Mouse (Mus musculus) MEL (cell line): ENCODE results near the gene Ruvbl2. TPM values are rescaled to one million over a fixed set of nuclear protein-coding genes. Genes with fewer than 3 reads are reported as not detected.

ENCODE experiments used
- DNase-seq: peaks from one replicate; pipeline ENCODE4 v3.0.0; 2011; ENCODE audit warnings: low read depth, low spot score
- H3K27ac ChIP-seq: 2 replicates; pipeline ENCODE4 v1.5.1; 2012; ENCODE audit warnings: low read depth, mild to moderate bottlenecking, control low read depth, low read length, moderate library complexity; ENCODE audit not compliant: control insufficient read depth
- H3K27me3 ChIP-seq, 2 experiments: fragments of 150-350 bp in 1 of 2; sonication (generic) in 1 of 2; 2 replicates each; pipeline ENCODE4 v1.6.1; 2012; ENCODE audit warnings: low read length in 2 of 2, mild to moderate bottlenecking in 2 of 2, improper control_type of control experiment in 1 of 2, moderate library complexity in 1 of 2; ENCODE audit not compliant: insufficient read depth in 2 of 2, control insufficient read depth in 1 of 2
- H3K36me3 ChIP-seq, 2 experiments: 2 replicates each; pipeline ENCODE4 v1.6.1; 2012 to 2014; ENCODE audit warnings: low read length in 2 of 2, improper control_type of control experiment in 1 of 2, inconsistent platforms in 1 of 2, mild to moderate bottlenecking in 1 of 2; ENCODE audit not compliant: insufficient read depth in 2 of 2, control insufficient read depth in 1 of 2
- H3K4me1 ChIP-seq, 2 experiments: fragments of 150-350 bp in 1 of 2; sonication (generic) in 1 of 2; 2 replicates each; pipeline ENCODE4 v1.6.1; 2012; ENCODE audit warnings: low read length in 2 of 2, improper control_type of control experiment in 1 of 2, mild to moderate bottlenecking in 1 of 2; ENCODE audit not compliant: insufficient read depth in 2 of 2, control insufficient read depth in 1 of 2
- H3K4me3 ChIP-seq, 2 experiments: fragments of 150-350 bp in 1 of 2; sonication (generic) in 1 of 2; 2 replicates each; pipeline ENCODE4 v1.5.1; 2012; ENCODE audit warnings: low read depth in 2 of 2, low read length in 2 of 2, mild to moderate bottlenecking in 2 of 2, moderate library complexity in 2 of 2, control low read depth in 1 of 2, improper control_type of control experiment in 1 of 2; ENCODE audit not compliant: control insufficient read depth in 1 of 2, insufficient read depth in 1 of 2
- H3K79me2 ChIP-seq: 2 replicates; pipeline ENCODE4 v1.6.1; 2012; ENCODE audit warnings: mild to moderate bottlenecking, low read length, moderate library complexity; ENCODE audit not compliant: control insufficient read depth, poor library complexity, insufficient read depth
- H3K9ac ChIP-seq: 2 replicates; pipeline ENCODE4 v1.6.1; 2012; ENCODE audit warnings: low read depth, mild to moderate bottlenecking, control low read depth, low read length, moderate library complexity; ENCODE audit not compliant: control insufficient read depth, poor library complexity, severe bottlenecking
- H3K9me3 ChIP-seq: fragments of 150-350 bp; sonication (generic); replicated peaks from 2 replicates; pipeline ENCODE4 v1.6.1; 2012; ENCODE audit warnings: mild to moderate bottlenecking, low read length, improper control_type of control experiment, moderate library complexity; ENCODE audit not compliant: insufficient read depth
- ETS1 ChIP-seq: IDR thresholded peaks from 2 replicates; pipeline ENCODE4 v1.6.1; 2012; ENCODE audit warnings: low read depth, mild to moderate bottlenecking, inconsistent platforms, low read length, improper control_type of control experiment, moderate library complexity
- KAT2A ChIP-seq: conservative IDR thresholded peaks from 2 replicates; pipeline ENCODE4 v1.6.1; 2012; ENCODE audit warnings: low read depth, low read length, improper control_type of control experiment, inconsistent platforms
- MAFK ChIP-seq: IDR thresholded peaks from 2 replicates; pipeline ENCODE4 v1.6.1; 2011; ENCODE audit warnings: low read depth, mild to moderate bottlenecking, low read length, improper control_type of control experiment, borderline replicate concordance
- MEF2A ChIP-seq: IDR thresholded peaks from 2 replicates; pipeline ENCODE4 v1.6.1; 2014; ENCODE audit warnings: low read depth, mild to moderate bottlenecking, inconsistent platforms, low read length, improper control_type of control experiment; ENCODE audit not compliant: poor library complexity, insufficient replicate concordance, severe bottlenecking; ENCODE audit errors: extremely low read depth
- MYC ChIP-seq: IDR thresholded peaks from 2 replicates; pipeline ENCODE4 v1.6.1; 2011; ENCODE audit warnings: low read depth, mild to moderate bottlenecking, low read length, improper control_type of control experiment, moderate library complexity
- NRF1 ChIP-seq: IDR thresholded peaks from 2 replicates; pipeline ENCODE4 v1.6.1; 2014; ENCODE audit warnings: low read depth, mild to moderate bottlenecking, inconsistent platforms, low read length, improper control_type of control experiment, moderate library complexity; ENCODE audit not compliant: poor library complexity, insufficient read depth, severe bottlenecking
- POLR2AphosphoS2 ChIP-seq: IDR thresholded peaks from 2 replicates; pipeline ENCODE4 v1.6.1; 2011; ENCODE audit warnings: low read length, improper control_type of control experiment
- TAL1 ChIP-seq: IDR thresholded peaks from 2 replicates; pipeline ENCODE4 v1.6.1; 2012; ENCODE audit warnings: mild to moderate bottlenecking, inconsistent platforms, low read length, moderate library complexity, mixed read lengths
- ZKSCAN1 ChIP-seq: IDR thresholded peaks from 2 replicates; pipeline ENCODE4 v1.6.1; 2012; ENCODE audit warnings: low read depth, mild to moderate bottlenecking, inconsistent platforms, low read length, improper control_type of control experiment, moderate library complexity
- polyA plus RNA-seq, 2 experiments: library from polyadenylated mRNA; stranded (reverse) in 1 of 2; unstranded in 1 of 2; fragments of >175 nt in 1 of 2; fragments of >200 nt in 1 of 2; gene quantifications; 2 replicates each; pipeline versions ENCODE4 v1.2.1 to v1.2.4; 2012; ENCODE audit warnings: low replicate concordance in 2 of 2, low read depth in 1 of 2; ENCODE audit not compliant: insufficient read length in 2 of 2, insufficient read depth in 1 of 2, missing spikeins in 1 of 2
- total RNA-seq: library from RNA; depleted of rRNA; stranded (reverse); fragments of 300-350 nt; gene quantifications from 2 replicates; pipeline ENCODE4 v1.2.3, GENCODE M21; 2012; rRNA removed

The Ruvbl2 gene
- total and polyA plus RNA-seq, 3 experiments: 434 to 758 TPM; not detected in 1

DNA sequence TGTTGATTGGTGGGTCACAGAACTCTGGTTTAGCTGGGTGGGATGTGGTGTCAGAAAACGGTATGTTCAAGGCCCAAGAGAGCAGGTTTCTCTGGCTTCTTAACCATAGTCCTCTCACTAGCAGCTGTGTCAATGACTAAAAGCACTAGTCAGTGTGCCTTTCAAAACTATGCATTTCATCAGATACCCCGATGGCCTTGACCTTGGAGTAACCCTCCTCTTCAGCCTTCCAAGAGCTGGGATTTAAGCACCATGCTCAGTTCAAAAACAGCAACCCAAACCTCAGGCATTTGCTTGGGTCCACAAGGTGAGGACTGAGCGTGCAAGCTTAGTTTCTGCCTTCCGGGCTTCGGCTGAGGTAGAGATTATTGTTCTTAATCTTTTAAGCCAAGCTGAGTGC is 65.5 kb downstream of the Ruvbl2 start:
- H3K9me3 ChIP-seq: no peaks in the 10 kb centered on the region
- H3K27me3 ChIP-seq: no peaks in the 10 kb centered on the region
- no peak overlapping the region for H3K4me3 ChIP-seq
- H3K79me2 ChIP-seq: no peaks in the 10 kb centered on the region; the same call in none of the 2 replicates
- H3K27ac ChIP-seq: no peak overlapping the region
- H3K9ac ChIP-seq: no peak overlapping the region
- TF ChIP-seq ZKSCAN1 (no peak), MYC (no peak), NRF1 (no peak), KAT2A (no peak), POLR2AphosphoS2 (no peak; the same call in 1 of the 2 replicates), MEF2A (no peak), ETS1 (no peak), TAL1 (no peak), MAFK (no peak)
- no peak for DNase-seq
- peaks cover 6 to 21% of the 10 kb centered on the region in 2 experiments for H3K4me1 ChIP-seq
- H3K36me3 ChIP-seq: peaks cover 16 to 26% of the 10 kb centered on the region in 2 experiments

Other genes starting within 250 kb of the Ruvbl2 start
Only the 30 nearest of the 32 such genes appear.
- gene Dkkl1, start 225.9 kb downstream of the Ruvbl2 start, total RNA-seq: 8.5 and 9.2 TPM in 2 replicates
- gene Dkkl1, start 225.9 kb downstream of the Ruvbl2 start, polyA plus RNA-seq: 10 to 100 TPM in 1 of 2 experiments, not detected in 1; 32.0 TPM
- gene Tead2, start 222.3 kb downstream of the Ruvbl2 start, total RNA-seq: 0.19 TPM in 1 of 2 replicates, not detected in the other
- gene Tead2, start 222.3 kb downstream of the Ruvbl2 start, polyA plus RNA-seq: under 1 TPM in 1 of 2 experiments, not detected in 1; 0.38 TPM
- gene Cd37, start 199.0 kb downstream of the Ruvbl2 start, total RNA-seq: 17.2 and 22.4 TPM in 2 replicates
- 100 to 1,000 TPM in 1 of 2 experiments, not detected in 1; 111 TPM for gene Cd37, start 199.0 kb downstream of the Ruvbl2 start, polyA plus RNA-seq
- not detected in 2 replicates for gene Slc6a16, start 197.0 kb downstream of the Ruvbl2 start, total RNA-seq
- gene Slc6a16, start 197.0 kb downstream of the Ruvbl2 start, polyA plus RNA-seq: not detected
- not detected in 2 replicates for gene Slc6a21, start 160.6 kb downstream of the Ruvbl2 start, total RNA-seq
- not detected for gene Slc6a21, start 160.6 kb downstream of the Ruvbl2 start, polyA plus RNA-seq
- gene Trpm4, start 104.3 kb downstream of the Ruvbl2 start, total RNA-seq: 4.5 and 4.8 TPM in 2 replicates
- 1 to 10 TPM in 1 of 2 experiments, not detected in 1; 6.9 TPM for gene Trpm4, start 104.3 kb downstream of the Ruvbl2 start, polyA plus RNA-seq
- gene Hrc, start 102.8 kb downstream of the Ruvbl2 start, total RNA-seq: not detected in 2 replicates
- gene Hrc, start 102.8 kb downstream of the Ruvbl2 start, polyA plus RNA-seq: under 1 TPM in 1 of 2 experiments, not detected in 1; 0.22 TPM
- gene Ppfia3, start 71.1 kb downstream of the Ruvbl2 start, total RNA-seq: 3.0 and 3.4 TPM in 2 replicates
- gene Ppfia3, start 71.1 kb downstream of the Ruvbl2 start, polyA plus RNA-seq: 1 to 10 TPM in 1 of 2 experiments, not detected in 1; 5.9 TPM
- gene Lin7b, start 67.5 kb downstream of the Ruvbl2 start, total RNA-seq: 1.3 and 1.4 TPM in 2 replicates
- 1 to 10 TPM in 1 of 2 experiments, not detected in 1; 3.8 TPM for gene Lin7b, start 67.5 kb downstream of the Ruvbl2 start, polyA plus RNA-seq
- gene Snrnp70, start 42.4 kb downstream of the Ruvbl2 start, total RNA-seq: 260 and 272 TPM in 2 replicates
- 1,000 to 10,000 TPM in 1 of 2 experiments, 100 to 1,000 TPM in 1; 588 to 1,478 TPM for gene Snrnp70, start 42.4 kb downstream of the Ruvbl2 start, polyA plus RNA-seq
- 0.07 TPM in 1 of 2 replicates, not detected in the other for gene Kcna7, start 32.4 kb downstream of the Ruvbl2 start, total RNA-seq
- under 1 TPM in 1 of 2 experiments, not detected in 1; 0.06 TPM for gene Kcna7, start 32.4 kb downstream of the Ruvbl2 start, polyA plus RNA-seq
- 0.54 and 0.92 TPM in 2 replicates for gene Ntf5, start 24.4 kb downstream of the Ruvbl2 start, total RNA-seq
- gene Ntf5, start 24.4 kb downstream of the Ruvbl2 start, polyA plus RNA-seq: 1 to 10 TPM in 1 of 2 experiments, not detected in 1; 1.9 TPM
- gene Lhb, start 17.3 kb downstream of the Ruvbl2 start, total RNA-seq: 0.19 TPM in 1 of 2 replicates, not detected in the other
- gene Lhb, start 17.3 kb downstream of the Ruvbl2 start, polyA plus RNA-seq: under 1 TPM in 1 of 2 experiments, not detected in 1; 0.28 TPM
- gene Gys1, start 3.3 kb downstream of the Ruvbl2 start, total RNA-seq: 12.8 and 15.0 TPM in 2 replicates
- gene Gys1, start 3.3 kb downstream of the Ruvbl2 start, polyA plus RNA-seq: 10 to 100 TPM in 1 of 2 experiments, not detected in 1; 46.9 TPM
- gene Ftl1, start 21.8 kb upstream of the Ruvbl2 start, total RNA-seq: 1,416 and 1,470 TPM in 2 replicates
- gene Ftl1, start 21.8 kb upstream of the Ruvbl2 start, polyA plus RNA-seq: 1,000 to 10,000 TPM in 1 of 2 experiments, not detected in 1; 2,290 TPM
- gene Bax, start 28.8 kb upstream of the Ruvbl2 start, total RNA-seq: 105 and 130 TPM in 2 replicates
- 100 to 1,000 TPM; 205 to 778 TPM for gene Bax, start 28.8 kb upstream of the Ruvbl2 start, polyA plus RNA-seq
- 0.56 and 1.1 TPM in 2 replicates for gene Tulp2, start 43.8 kb upstream of the Ruvbl2 start, total RNA-seq
- gene Tulp2, start 43.8 kb upstream of the Ruvbl2 start, polyA plus RNA-seq: 1 to 10 TPM in 1 of 2 experiments, not detected in 1; 1.2 TPM
- not detected in 2 replicates for gene Gm45808, start 48.7 kb upstream of the Ruvbl2 start, total RNA-seq
- not detected for gene Gm45808, start 48.7 kb upstream of the Ruvbl2 start, polyA plus RNA-seq
- gene Dhdh, start 50.7 kb upstream of the Ruvbl2 start, total RNA-seq: 0.08 and 0.10 TPM in 2 replicates
- 1 to 10 TPM in 1 of 2 experiments, not detected in 1; 1.6 TPM for gene Dhdh, start 50.7 kb upstream of the Ruvbl2 start, polyA plus RNA-seq
- 196 and 224 TPM in 2 replicates for gene Nucb1, start 72.3 kb upstream of the Ruvbl2 start, total RNA-seq
- 100 to 1,000 TPM in 1 of 2 experiments, 10 to 100 TPM in 1; 92.3 to 343 TPM for gene Nucb1, start 72.3 kb upstream of the Ruvbl2 start, polyA plus RNA-seq
- 27.0 and 27.2 TPM in 2 replicates for gene Ppp1r15a, start 88.2 kb upstream of the Ruvbl2 start, total RNA-seq
- gene Ppp1r15a, start 88.2 kb upstream of the Ruvbl2 start, polyA plus RNA-seq: 10 to 100 TPM in 1 of 2 experiments, not detected in 1; 78.0 TPM
- gene Plekha4, start 88.2 kb upstream of the Ruvbl2 start, total RNA-seq: 0.12 and 0.36 TPM in 2 replicates
- under 1 TPM in 1 of 2 experiments, not detected in 1; 0.65 TPM for gene Plekha4, start 88.2 kb upstream of the Ruvbl2 start, polyA plus RNA-seq
- 1.8 and 2.0 TPM in 2 replicates for gene Hsd17b14, start 116.8 kb upstream of the Ruvbl2 start, total RNA-seq
- gene Hsd17b14, start 116.8 kb upstream of the Ruvbl2 start, polyA plus RNA-seq: 1 to 10 TPM in 1 of 2 experiments, not detected in 1; 9.3 TPM
- 47.4 and 49.4 TPM in 2 replicates for gene Bcat2, start 132.1 kb upstream of the Ruvbl2 start, total RNA-seq
- gene Bcat2, start 132.1 kb upstream of the Ruvbl2 start, polyA plus RNA-seq: 100 to 1,000 TPM in 1 of 2 experiments, not detected in 1; 140 TPM
- not detected in 2 replicates for gene Fgf21, start 177.4 kb upstream of the Ruvbl2 start, total RNA-seq
- not detected for gene Fgf21, start 177.4 kb upstream of the Ruvbl2 start, polyA plus RNA-seq
- 0.07 TPM in 1 of 2 replicates, not detected in the other for gene Fut1, start 179.2 kb upstream of the Ruvbl2 start, total RNA-seq
- under 1 TPM in 1 of 2 experiments, not detected in 1; 0.04 TPM for gene Fut1, start 179.2 kb upstream of the Ruvbl2 start, polyA plus RNA-seq
- gene Izumo1, start 183.7 kb upstream of the Ruvbl2 start, total RNA-seq: not detected in 2 replicates
- gene Izumo1, start 183.7 kb upstream of the Ruvbl2 start, polyA plus RNA-seq: under 1 TPM in 1 of 2 experiments, not detected in 1; 0.04 TPM
- 1.1 TPM in 2 replicates for gene Rasip1, start 189.4 kb upstream of the Ruvbl2 start, total RNA-seq
- gene Rasip1, start 189.4 kb upstream of the Ruvbl2 start, polyA plus RNA-seq: under 1 TPM in 1 of 2 experiments, not detected in 1; 0.65 TPM
- not detected in 2 replicates for gene Mamstr, start 201.9 kb upstream of the Ruvbl2 start, total RNA-seq
- gene Mamstr, start 201.9 kb upstream of the Ruvbl2 start, polyA plus RNA-seq: not detected
- not detected in 2 replicates for gene Fut2, start 228.3 kb upstream of the Ruvbl2 start, total RNA-seq
- gene Fut2, start 228.3 kb upstream of the Ruvbl2 start, polyA plus RNA-seq: not detected